Mouse (Mus musculus): ENCODE results near the gene Sergef. TPM values are rescaled to one million over a fixed set of nuclear protein-coding genes. Genes with fewer than 3 reads are reported as not detected.

The Sergef gene
- polyA plus RNA-seq, 1 experiment, result 7.4 TPM

GRCm38 (mm10) chr7:46448922-46449645 lies 190.5 kb downstream of the Sergef start:
- Histone ChIP-seq H3K27ac (ENCODE audit: insufficient read depth, low read depth, low read length) (no peak overlapping the region), H3K4me1 (ENCODE audit: control insufficient read depth, insufficient read depth, low read length) (peaks cover 8% of the 10 kb centered on the region), H3K4me3 (ENCODE audit: insufficient read depth, low read length) (no peak overlapping the region)
- TF ChIP-seq POLR2A (IDR thresholded peaks at IDR 0.05; ENCODE audit: borderline replicate concordance, low read depth, low read length) (no peak), CTCF (IDR thresholded peaks at IDR 0.05; ENCODE audit: low read depth, low read length) (no peak)

- Histone ChIP-seq H3K4me1 (ENCODE audit: control insufficient read depth, insufficient read depth, low read length) (peaks cover 8% of the 10 kb centered on the region), H3K27ac (ENCODE audit: insufficient read depth, low read depth, low read length) (no peak overlapping the region), H3K4me3 (ENCODE audit: insufficient read depth, low read length) (no peak overlapping the region)
- TF ChIP-seq POLR2A (IDR thresholded peaks at IDR 0.05; ENCODE audit: borderline replicate concordance, low read depth, low read length), result no peak
- no peak for TF ChIP-seq CTCF (IDR thresholded peaks at IDR 0.05; ENCODE audit: low read depth, low read length)
These were observed 192.0 kb downstream of the Sergef start for GRCm38 (mm10) chr7:46447473-46448165.

- no peak overlapping the region for H3K4me3 ChIP-seq (ENCODE audit: insufficient read depth, low read length)
- TF ChIP-seq POLR2A (IDR thresholded peaks at IDR 0.05; ENCODE audit: borderline replicate concordance, low read depth, low read length) (no peak), CTCF (IDR thresholded peaks at IDR 0.05; ENCODE audit: low read depth, low read length) (no peak)
- H3K4me1 ChIP-seq (ENCODE audit: control insufficient read depth, insufficient read depth, low read length), result peaks cover 14% of the 10 kb centered on the region
- H3K27ac ChIP-seq (ENCODE audit: insufficient read depth, low read depth, low read length), result no peak overlapping the region
These were observed 193.7 kb downstream of the Sergef start for GRCm38 (mm10) chr7:46445896-46446295.

GRCm38 (mm10) chr7:46443163-46443562 lies 196.4 kb downstream of the Sergef start:
- no peak for TF ChIP-seq POLR2A (IDR thresholded peaks at IDR 0.05; ENCODE audit: borderline replicate concordance, low read depth, low read length)
- TF ChIP-seq CTCF (IDR thresholded peaks at IDR 0.05; ENCODE audit: low read depth, low read length), result no peak
- Histone ChIP-seq H3K27ac (ENCODE audit: insufficient read depth, low read depth, low read length) (no peak overlapping the region), H3K4me1 (ENCODE audit: control insufficient read depth, insufficient read depth, low read length) (peaks cover 14% of the 10 kb centered on the region), H3K4me3 (ENCODE audit: insufficient read depth, low read length) (no peak overlapping the region)

GRCm38 (mm10) chr7:46438537-46439141 lies 201.0 kb downstream of the Sergef start:
- TF ChIP-seq POLR2A (IDR thresholded peaks at IDR 0.05; ENCODE audit: borderline replicate concordance, low read depth, low read length), result no peak
- no peak for TF ChIP-seq CTCF (IDR thresholded peaks at IDR 0.05; ENCODE audit: low read depth, low read length)
- Histone ChIP-seq H3K4me1 (ENCODE audit: control insufficient read depth, insufficient read depth, low read length) (peaks cover 6% of the 10 kb centered on the region), H3K27ac (ENCODE audit: insufficient read depth, low read depth, low read length) (no peak overlapping the region), H3K4me3 (ENCODE audit: insufficient read depth, low read length) (no peak overlapping the region)

- H3K27ac ChIP-seq (ENCODE audit: insufficient read depth, low read depth, low read length), result no peak overlapping the region
- no peaks in the 10 kb centered on the region for H3K4me1 ChIP-seq (ENCODE audit: control insufficient read depth, insufficient read depth, low read length)
- no peak overlapping the region for H3K4me3 ChIP-seq (ENCODE audit: insufficient read depth, low read length)
- no peak for TF ChIP-seq CTCF (IDR thresholded peaks at IDR 0.05; ENCODE audit: low read depth, low read length)
- no peak for TF ChIP-seq POLR2A (IDR thresholded peaks at IDR 0.05; ENCODE audit: borderline replicate concordance, low read depth, low read length)
These were observed 203.8 kb downstream of the Sergef start for GRCm38 (mm10) chr7:46435833-46436232.

GRCm38 (mm10) chr7:46433874-46434273 lies 205.7 kb downstream of the Sergef start:
- Histone ChIP-seq H3K27ac (ENCODE audit: insufficient read depth, low read depth, low read length) (no peak overlapping the region), H3K4me1 (ENCODE audit: control insufficient read depth, insufficient read depth, low read length) (no peaks in the 10 kb centered on the region), H3K4me3 (ENCODE audit: insufficient read depth, low read length) (no peak overlapping the region)
- TF ChIP-seq POLR2A (IDR thresholded peaks at IDR 0.05; ENCODE audit: borderline replicate concordance, low read depth, low read length) (no peak), CTCF (IDR thresholded peaks at IDR 0.05; ENCODE audit: low read depth, low read length) (no peak)

- no peak for TF ChIP-seq POLR2A (IDR thresholded peaks at IDR 0.05; ENCODE audit: borderline replicate concordance, low read depth, low read length)
- no peak for TF ChIP-seq CTCF (IDR thresholded peaks at IDR 0.05; ENCODE audit: low read depth, low read length)
- Histone ChIP-seq H3K4me1 (ENCODE audit: control insufficient read depth, insufficient read depth, low read length) (no peaks in the 10 kb centered on the region), H3K27ac (ENCODE audit: insufficient read depth, low read depth, low read length) (no peak overlapping the region), H3K4me3 (ENCODE audit: insufficient read depth, low read length) (no peak overlapping the region)
These were observed 214.6 kb downstream of the Sergef start for GRCm38 (mm10) chr7:46425012-46425411.

- TF ChIP-seq CTCF (IDR thresholded peaks at IDR 0.05; ENCODE audit: low read depth, low read length) (no peak), POLR2A (IDR thresholded peaks at IDR 0.05; ENCODE audit: borderline replicate concordance, low read depth, low read length) (no peak)
- Histone ChIP-seq H3K4me3 (ENCODE audit: insufficient read depth, low read length) (no peak overlapping the region), H3K27ac (ENCODE audit: insufficient read depth, low read depth, low read length) (no peak overlapping the region)
These were observed 215.7 kb downstream of the Sergef start for GRCm38 (mm10) chr7:46423951-46424350.

More at GRCm38 (mm10) chr7:46423951-46424350, 215.7 kb downstream of the Sergef start:
- H3K4me1 ChIP-seq (ENCODE audit: control insufficient read depth, insufficient read depth, low read length), result no peaks in the 10 kb centered on the region
